Mouse (Mus musculus) kidney, postnatal 36 days (tissue): ENCODE results near the gene Nrsn2.
A peak's percentile ranks its signal among the peaks of the same experiment; 100 is the strongest.

Experiments used
- DNase-seq, 2 experiments: peaks; one replicate each; pipeline ENCODE4 v3.0.0; 2021 to 2022; ENCODE audit warnings: mixed read lengths in 2 of 2

Nrsn2 gene

GRCm38 (mm10) chr2:152339631-152340179, 36.7 kb downstream of the Nrsn2 start:
- DNase-seq: no peak

GRCm38 (mm10) chr2:152338319-152338718, 38.1 kb downstream of the Nrsn2 start:
- DNase-seq: no peak

- DNase-seq: peak; percentile 39 to 41
Observed at GRCm38 (mm10) chr2:152337591-152338212, 38.7 kb downstream of the Nrsn2 start.

- peak in 1 of 2 experiments; percentile 45 for DNase-seq
Observed at GRCm38 (mm10) chr2:152336856-152337255, 39.6 kb downstream of the Nrsn2 start.

GRCm38 (mm10) chr2:152335289-152335820, 41.1 kb downstream of the Nrsn2 start:
- DNase-seq: no peak

- no peak for DNase-seq
Observed at GRCm38 (mm10) chr2:152333345-152334006, 43.0 kb downstream of the Nrsn2 start.

- peak; percentile 89 to 90 for DNase-seq
Observed at GRCm38 (mm10) chr2:152332101-152332825, 44.2 kb downstream of the Nrsn2 start, which contains the start of gene Rbck1. Gene Rbck1, minus strand, starts transcription at chr2:152332653.

GRCm38 (mm10) chr2:152330858-152331423, 45.5 kb downstream of the Nrsn2 start:
- no peak for DNase-seq

GRCm38 (mm10) chr2:152327980-152328379, 48.5 kb downstream of the Nrsn2 start:
- peak; percentile 32 to 45 for DNase-seq

- DNase-seq: no peak
Observed at GRCm38 (mm10) chr2:152326654-152327053, 49.8 kb downstream of the Nrsn2 start.

GRCm38 (mm10) chr2:152326157-152326556, 50.3 kb downstream of the Nrsn2 start:
- no peak for DNase-seq

GRCm38 (mm10) chr2:152324842-152325241, 51.6 kb downstream of the Nrsn2 start:
- no peak for DNase-seq

GRCm38 (mm10) chr2:152323971-152324370, 52.5 kb downstream of the Nrsn2 start:
- no peak for DNase-seq

- DNase-seq: no peak
Observed at GRCm38 (mm10) chr2:152322198-152322597, 54.2 kb downstream of the Nrsn2 start.

GRCm38 (mm10) chr2:152321558-152321957, 54.9 kb downstream of the Nrsn2 start:
- no peak for DNase-seq
